Mouse (Mus musculus): ENCODE data around the gene Xirp2.
A peak's percentile ranks its signal among the peaks of the same experiment; 100 is the strongest.

The Xirp2 gene

DNA sequence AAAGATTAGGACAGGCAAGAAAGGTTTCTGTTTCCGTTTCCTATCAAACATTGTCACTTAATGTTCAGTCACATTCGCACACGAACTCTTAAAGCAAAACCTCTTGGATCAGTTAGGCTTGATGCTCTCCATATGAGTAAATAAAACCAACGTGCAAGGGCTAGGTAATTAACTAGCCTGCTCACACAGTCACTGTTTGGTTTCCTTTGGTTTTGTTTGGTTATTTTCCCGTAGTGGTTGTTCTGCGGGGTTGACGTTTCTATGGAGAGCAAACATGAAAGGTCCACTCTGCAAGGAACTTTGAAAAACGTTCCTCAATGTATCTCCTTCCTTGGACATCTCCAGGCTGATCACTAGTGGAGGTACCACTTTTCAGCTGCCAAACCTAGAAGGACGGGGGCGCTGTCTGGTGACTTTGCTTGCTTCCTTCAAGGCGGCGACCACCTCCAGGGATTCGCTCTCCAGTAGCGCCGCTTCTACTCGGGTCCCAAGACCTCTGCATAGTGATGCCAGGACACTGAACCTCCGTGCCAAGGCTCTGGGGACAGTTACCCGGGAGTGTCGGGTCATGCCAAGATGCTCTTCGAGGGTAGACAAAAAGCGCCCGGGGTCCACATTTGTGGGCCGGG, 119.2 kb downstream of the Xirp2 start:
- ATAC-seq (ENCODE audit: low TSS enrichment): peak; percentile 62

DNA sequence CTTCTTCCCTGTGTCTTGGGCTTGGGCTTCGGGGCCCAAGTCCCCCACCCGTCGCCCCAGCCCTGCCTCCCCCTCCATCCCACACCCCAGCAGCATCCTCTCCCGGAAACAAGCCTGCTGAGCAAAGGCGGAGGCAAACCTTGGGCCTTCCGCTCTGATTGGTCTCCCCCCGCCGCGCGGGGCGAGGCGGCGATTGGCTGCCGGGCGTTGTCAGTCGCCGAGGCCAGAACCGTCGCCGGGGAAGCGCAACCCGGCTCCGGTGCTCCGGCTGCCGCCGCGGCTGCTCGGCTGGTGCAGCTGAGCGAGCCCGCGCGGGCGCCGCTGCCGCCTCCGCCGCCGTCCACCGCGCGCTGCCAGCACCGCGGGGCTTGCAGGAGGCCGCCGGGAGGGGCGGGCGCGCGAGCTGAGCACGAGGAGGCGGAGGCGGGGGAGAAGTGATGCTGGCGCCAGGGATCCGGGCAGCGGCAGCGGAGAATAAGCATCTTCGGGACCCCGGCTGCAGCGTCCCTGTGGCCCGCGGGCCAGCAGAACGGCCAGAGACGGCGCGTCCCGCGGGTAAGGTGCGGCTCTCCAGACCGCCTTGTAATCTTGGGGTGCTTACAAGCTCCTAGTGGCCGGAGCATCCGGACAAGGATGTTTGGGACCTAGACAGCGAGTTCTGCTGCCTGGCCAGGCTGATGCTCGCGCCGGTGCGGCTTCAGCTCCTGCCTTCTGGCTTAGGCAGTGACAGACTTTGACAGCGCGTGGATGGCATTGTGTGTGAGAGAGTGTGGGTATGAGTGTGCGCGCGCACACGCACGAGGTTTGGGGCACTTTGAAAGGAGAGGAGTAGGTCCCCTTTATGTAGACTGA, 119.9 kb downstream of the Xirp2 start, which contains the start of gene B3galt1:
Gene B3galt1, plus strand, starts transcription at position 392 of the 852 bp plus-strand sequence.
- ATAC-seq (ENCODE audit: low TSS enrichment): peak; percentile 92

DNA sequence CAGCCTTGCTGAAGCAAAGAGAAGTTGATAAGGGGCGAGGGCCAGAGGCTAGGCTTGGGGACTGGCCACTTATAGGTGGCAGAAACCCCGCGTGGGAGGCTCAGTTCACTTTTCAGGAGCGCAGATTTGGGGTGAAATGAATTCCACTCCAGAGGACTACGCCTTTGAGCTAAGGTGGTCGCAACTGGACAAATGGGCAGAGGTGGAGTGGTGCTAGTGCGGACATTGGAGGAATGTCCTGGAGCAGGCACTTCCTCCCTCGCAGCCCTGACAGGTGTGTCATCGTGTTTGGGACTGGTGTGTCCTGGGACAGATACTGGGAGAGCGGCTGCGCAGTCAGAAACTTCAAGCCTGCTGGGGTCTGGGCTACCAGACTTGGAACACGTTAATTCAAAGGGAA, 120.8 kb downstream of the Xirp2 start:
- no peak for ATAC-seq (ENCODE audit: low TSS enrichment)

DNA sequence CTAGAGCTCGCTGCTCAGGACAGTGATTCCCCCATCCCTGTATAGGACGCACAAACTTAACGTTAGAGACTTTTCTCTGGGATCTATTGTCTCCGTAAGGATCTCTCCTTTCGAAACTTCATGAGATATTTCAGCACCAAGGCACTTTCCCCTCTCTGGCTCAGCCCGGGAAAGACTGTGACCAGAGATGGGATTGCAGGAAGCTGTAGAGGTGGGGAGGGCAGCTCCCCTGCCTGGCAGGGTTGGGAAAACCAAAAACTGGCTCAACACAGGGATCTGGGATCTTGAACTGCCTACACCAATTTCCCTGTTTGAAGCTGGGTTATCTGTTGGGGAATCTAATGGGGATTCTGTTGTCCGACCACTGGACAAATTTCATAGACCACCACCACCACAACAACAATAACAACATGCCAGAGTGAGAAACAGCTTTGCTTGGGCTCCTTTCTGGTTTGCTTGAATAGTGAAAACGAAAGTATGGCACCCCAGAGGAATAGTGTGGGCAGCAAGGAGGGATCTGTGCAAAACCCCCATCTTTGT, 121.4 kb downstream of the Xirp2 start:
- ATAC-seq (ENCODE audit: low TSS enrichment): 0 out of 2 replicates have a peak, but pooled peaks have one; percentile 14
